Mouse (Mus musculus): ENCODE measurements around the gene Arap2. TPM values are rescaled to one million over a fixed set of nuclear protein-coding genes. Genes with fewer than 3 reads are reported as not detected.

The Arap2 gene
- polyA plus RNA-seq, 1 experiment from 2014 or later: 2.3 TPM

GRCm38 (mm10) chr5:62683751-62684150 is 82.2 kb downstream of the Arap2 start:
- no peaks in the 10 kb centered on the region for H3K27me3 ChIP-seq (ENCODE audit: control insufficient read depth, insufficient read depth, low read length)
- H3K4me3 ChIP-seq (ENCODE audit: low read depth, low read length): no peak overlapping the region
- no peak overlapping the region for H3K4me2 ChIP-seq (ENCODE audit: low read depth, low read length)
- no peaks in the 10 kb centered on the region for H3K4me1 ChIP-seq (ENCODE audit: control insufficient read depth, insufficient read depth, low read length)
- H3K36me3 ChIP-seq (replicated peaks; ENCODE audit: control insufficient read depth, insufficient read depth, low read depth, low read length): no peaks in the 10 kb centered on the region
- WGBS: 83% methylated on average over 3 of the region's 3 CpGs
- H3K9me3 ChIP-seq (replicated peaks; ENCODE audit: control insufficient read depth, low read length): no peaks in the 10 kb centered on the region
- ATAC-seq (replicated peaks; ENCODE audit: insufficient number of reproducible peaks, low FRiP score, low TSS enrichment, low read depth): no peak
- H3K27ac ChIP-seq (replicated peaks; ENCODE audit: low read depth, low read length): no peak overlapping the region
- DNase-seq (ENCODE audit: low spot score): no peak
- H3K9ac ChIP-seq (replicated peaks; ENCODE audit: low read length): no peak overlapping the region

DNA sequence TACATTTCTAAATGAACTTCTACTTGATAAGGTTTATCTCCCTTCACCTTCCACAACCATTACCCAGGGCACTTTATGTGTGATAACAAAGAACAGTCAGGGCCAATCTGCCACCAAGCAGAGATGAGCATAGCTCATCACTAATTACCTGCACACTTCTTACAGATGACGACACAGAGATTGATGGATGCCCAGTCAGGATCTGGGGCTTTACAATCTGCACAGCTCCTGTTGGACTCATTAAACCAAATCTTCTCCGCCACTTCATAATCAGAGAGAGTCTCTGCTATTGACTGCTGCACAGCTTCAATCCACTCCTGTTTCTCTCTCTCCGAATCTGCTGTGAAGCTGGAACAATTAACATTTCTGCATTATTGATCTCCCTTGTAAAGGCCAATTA is 82.8 kb downstream of the Arap2 start:
- Histone ChIP-seq H3K27me3 (ENCODE audit: control insufficient read depth, insufficient read depth, low read length) (no peaks in the 10 kb centered on the region), H3K9me3 (replicated peaks; ENCODE audit: control insufficient read depth, low read length) (no peaks in the 10 kb centered on the region), H3K9ac (replicated peaks; ENCODE audit: low read length) (no peak overlapping the region), H3K4me1 (ENCODE audit: control insufficient read depth, insufficient read depth, low read length) (no peaks in the 10 kb centered on the region), H3K4me2 (ENCODE audit: low read depth, low read length) (no peak overlapping the region), H3K4me3 (ENCODE audit: low read depth, low read length) (no peak overlapping the region), H3K36me3 (replicated peaks; ENCODE audit: control insufficient read depth, insufficient read depth, low read depth, low read length) (no peaks in the 10 kb centered on the region), H3K27ac (replicated peaks; ENCODE audit: low read depth, low read length) (no peak overlapping the region)
- no peak for DNase-seq (ENCODE audit: low spot score)
- WGBS: 74% methylated on average over 3 of the region's 3 CpGs
- no peak for ATAC-seq (replicated peaks; ENCODE audit: insufficient number of reproducible peaks, low FRiP score, low TSS enrichment, low read depth)

DNA sequence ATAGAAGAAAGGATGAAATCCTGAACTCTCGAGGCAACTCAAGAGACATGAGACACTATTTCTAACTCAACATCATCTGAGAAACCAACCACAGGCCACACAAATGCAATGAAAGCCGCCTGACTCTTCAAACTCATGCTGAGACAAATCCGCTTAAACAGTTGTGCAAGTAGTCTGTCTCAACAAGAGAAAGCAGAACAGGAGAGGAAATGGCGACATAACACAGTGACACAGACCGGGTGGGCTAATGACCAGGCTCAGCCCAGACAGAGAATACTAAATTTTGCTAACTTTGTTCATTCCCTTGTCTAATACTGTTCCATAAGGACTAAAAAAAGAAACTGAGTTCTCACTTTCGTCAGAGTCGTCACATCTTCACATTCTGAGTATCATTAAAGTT is 88.6 kb downstream of the Arap2 start:
- Histone ChIP-seq H3K4me2 (ENCODE audit: low read depth, low read length) (no peak overlapping the region), H3K36me3 (replicated peaks; ENCODE audit: control insufficient read depth, insufficient read depth, low read depth, low read length) (no peaks in the 10 kb centered on the region), H3K9me3 (replicated peaks; ENCODE audit: control insufficient read depth, low read length) (no peaks in the 10 kb centered on the region), H3K4me1 (ENCODE audit: control insufficient read depth, insufficient read depth, low read length) (no peaks in the 10 kb centered on the region), H3K27me3 (ENCODE audit: control insufficient read depth, insufficient read depth, low read length) (no peaks in the 10 kb centered on the region), H3K4me3 (ENCODE audit: low read depth, low read length) (no peak overlapping the region), H3K9ac (replicated peaks; ENCODE audit: low read length) (no peak overlapping the region), H3K27ac (replicated peaks; ENCODE audit: low read depth, low read length) (no peak overlapping the region)
- 90% methylated on average over 7 of the region's 7 CpGs for WGBS
- ATAC-seq (replicated peaks; ENCODE audit: insufficient number of reproducible peaks, low FRiP score, low TSS enrichment, low read depth) (no peak), DNase-seq (ENCODE audit: low spot score) (no peak)

- H3K4me3 ChIP-seq (ENCODE audit: low read depth, low read length): no peak overlapping the region
- H3K9me3 ChIP-seq (replicated peaks; ENCODE audit: control insufficient read depth, low read length): no peaks in the 10 kb centered on the region
- no peak overlapping the region for H3K27ac ChIP-seq (replicated peaks; ENCODE audit: low read depth, low read length)
- no peak for ATAC-seq (replicated peaks; ENCODE audit: insufficient number of reproducible peaks, low FRiP score, low TSS enrichment, low read depth)
- no peak for DNase-seq (ENCODE audit: low spot score)
- no peaks in the 10 kb centered on the region for H3K27me3 ChIP-seq (ENCODE audit: control insufficient read depth, insufficient read depth, low read length)
- no peak overlapping the region for H3K4me2 ChIP-seq (ENCODE audit: low read depth, low read length)
- 45% methylated on average over 9 of the region's 9 CpGs for WGBS
- H3K4me1 ChIP-seq (ENCODE audit: control insufficient read depth, insufficient read depth, low read length): no peaks in the 10 kb centered on the region
- no peak overlapping the region for H3K9ac ChIP-seq (replicated peaks; ENCODE audit: low read length)
- H3K36me3 ChIP-seq (replicated peaks; ENCODE audit: control insufficient read depth, insufficient read depth, low read depth, low read length): no peaks in the 10 kb centered on the region
Measured at GRCm38 (mm10) chr5:62672736-62673436, 93.1 kb downstream of the Arap2 start.

DNA sequence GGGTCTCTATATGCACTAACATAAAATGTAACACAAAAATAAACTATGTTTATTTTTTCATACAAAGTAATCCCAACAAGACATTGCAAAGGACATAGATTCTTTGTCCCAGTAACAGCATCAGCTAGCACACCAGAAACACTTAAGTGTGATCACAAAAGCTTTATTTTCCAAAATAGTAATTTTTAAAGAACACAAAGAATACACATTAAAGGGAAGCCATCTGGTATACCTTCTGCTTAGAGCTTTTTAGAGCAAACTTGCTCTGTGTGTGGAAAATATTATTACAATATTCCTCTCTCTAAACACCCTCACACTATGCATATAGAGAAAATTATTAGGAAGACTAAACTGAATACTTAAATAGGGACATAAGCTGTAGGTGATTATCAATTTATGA is 100.6 kb downstream of the Arap2 start:
- no peak overlapping the region for H3K9ac ChIP-seq (replicated peaks; ENCODE audit: low read length)
- no peak overlapping the region for H3K4me3 ChIP-seq (ENCODE audit: low read depth, low read length)
- no peak overlapping the region for H3K27ac ChIP-seq (replicated peaks; ENCODE audit: low read depth, low read length)
- no peaks in the 10 kb centered on the region for H3K9me3 ChIP-seq (replicated peaks; ENCODE audit: control insufficient read depth, low read length)
- no peak for ATAC-seq (replicated peaks; ENCODE audit: insufficient number of reproducible peaks, low FRiP score, low TSS enrichment, low read depth)
- no peaks in the 10 kb centered on the region for H3K4me1 ChIP-seq (ENCODE audit: control insufficient read depth, insufficient read depth, low read length)
- H3K27me3 ChIP-seq (ENCODE audit: control insufficient read depth, insufficient read depth, low read length): no peaks in the 10 kb centered on the region
- no peak for DNase-seq (ENCODE audit: low spot score)
- no peak overlapping the region for H3K4me2 ChIP-seq (ENCODE audit: low read depth, low read length)
- no peaks in the 10 kb centered on the region for H3K36me3 ChIP-seq (replicated peaks; ENCODE audit: control insufficient read depth, insufficient read depth, low read depth, low read length)

DNA sequence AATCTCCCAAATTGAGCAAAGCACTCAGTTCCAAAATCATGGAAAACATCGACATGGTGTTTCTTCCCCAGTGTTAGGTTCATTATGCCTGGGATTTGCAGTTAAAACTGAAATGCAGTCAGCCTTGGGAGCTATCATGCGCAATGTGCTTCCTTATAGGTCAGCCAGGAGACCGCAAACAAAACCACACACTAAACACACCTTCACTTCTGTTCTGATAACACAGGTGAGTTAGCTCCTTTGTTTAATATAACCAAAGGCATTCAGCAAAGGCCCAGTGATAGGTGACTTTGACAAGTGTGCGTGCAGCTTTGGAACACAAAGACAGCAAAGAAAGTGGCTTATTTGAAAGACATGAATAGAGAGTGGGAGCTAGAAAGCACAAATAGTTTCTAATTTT is 101.1 kb downstream of the Arap2 start:
- Histone ChIP-seq H3K27ac (replicated peaks; ENCODE audit: low read depth, low read length) (no peak overlapping the region), H3K4me3 (ENCODE audit: low read depth, low read length) (no peak overlapping the region), H3K36me3 (replicated peaks; ENCODE audit: control insufficient read depth, insufficient read depth, low read depth, low read length) (no peaks in the 10 kb centered on the region), H3K9me3 (replicated peaks; ENCODE audit: control insufficient read depth, low read length) (no peaks in the 10 kb centered on the region), H3K9ac (replicated peaks; ENCODE audit: low read length) (no peak overlapping the region), H3K4me2 (ENCODE audit: low read depth, low read length) (no peak overlapping the region), H3K27me3 (ENCODE audit: control insufficient read depth, insufficient read depth, low read length) (no peaks in the 10 kb centered on the region), H3K4me1 (ENCODE audit: control insufficient read depth, insufficient read depth, low read length) (no peaks in the 10 kb centered on the region)
- 84% methylated on average over 4 of the region's 4 CpGs for WGBS
- DNase-seq (ENCODE audit: low spot score) (no peak), ATAC-seq (replicated peaks; ENCODE audit: insufficient number of reproducible peaks, low FRiP score, low TSS enrichment, low read depth) (no peak)

DNA sequence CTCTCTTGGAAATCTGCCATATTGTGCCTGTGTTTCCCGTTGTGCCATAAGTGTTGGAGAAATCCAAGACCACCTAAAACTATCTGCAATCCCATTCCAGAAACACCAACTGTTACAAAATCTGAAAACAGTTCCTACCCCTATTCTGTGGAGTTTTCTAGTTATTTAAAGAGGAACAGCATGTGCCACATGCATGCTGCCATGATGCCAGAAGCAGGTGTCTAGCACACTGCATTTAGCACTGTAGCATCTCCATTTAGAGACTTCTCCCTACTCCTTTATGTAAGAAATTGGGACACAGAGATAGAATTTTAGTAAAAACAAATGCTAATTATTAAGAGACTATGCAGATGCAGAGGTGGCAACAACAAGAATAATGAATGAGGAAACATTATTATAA is 102.8 kb downstream of the Arap2 start:
- Histone ChIP-seq H3K9ac (replicated peaks; ENCODE audit: low read length) (no peak overlapping the region), H3K27ac (replicated peaks; ENCODE audit: low read depth, low read length) (no peak overlapping the region), H3K4me1 (ENCODE audit: control insufficient read depth, insufficient read depth, low read length) (no peaks in the 10 kb centered on the region), H3K36me3 (replicated peaks; ENCODE audit: control insufficient read depth, insufficient read depth, low read depth, low read length) (no peaks in the 10 kb centered on the region), H3K4me3 (ENCODE audit: low read depth, low read length) (no peak overlapping the region), H3K9me3 (replicated peaks; ENCODE audit: control insufficient read depth, low read length) (no peaks in the 10 kb centered on the region), H3K27me3 (ENCODE audit: control insufficient read depth, insufficient read depth, low read length) (no peaks in the 10 kb centered on the region), H3K4me2 (ENCODE audit: low read depth, low read length) (no peak overlapping the region)
- ATAC-seq (replicated peaks; ENCODE audit: insufficient number of reproducible peaks, low FRiP score, low TSS enrichment, low read depth) (no peak), DNase-seq (ENCODE audit: low spot score) (no peak)
- WGBS: 88% methylated on average over 1 of the region's 1 CpGs

- WGBS: 53% methylated on average over 5 of the region's 5 CpGs
- no peak for ATAC-seq (replicated peaks; ENCODE audit: insufficient number of reproducible peaks, low FRiP score, low TSS enrichment, low read depth)
- Histone ChIP-seq H3K4me1 (ENCODE audit: control insufficient read depth, insufficient read depth, low read length) (no peaks in the 10 kb centered on the region), H3K4me2 (ENCODE audit: low read depth, low read length) (no peak overlapping the region), H3K4me3 (ENCODE audit: low read depth, low read length) (no peak overlapping the region), H3K27ac (replicated peaks; ENCODE audit: low read depth, low read length) (no peak overlapping the region), H3K9ac (replicated peaks; ENCODE audit: low read length) (no peak overlapping the region), H3K27me3 (ENCODE audit: control insufficient read depth, insufficient read depth, low read length) (no peaks in the 10 kb centered on the region), H3K9me3 (replicated peaks; ENCODE audit: control insufficient read depth, low read length) (no peaks in the 10 kb centered on the region), H3K36me3 (replicated peaks; ENCODE audit: control insufficient read depth, insufficient read depth, low read depth, low read length) (no peaks in the 10 kb centered on the region)
- peak; percentile 6 for DNase-seq (ENCODE audit: low spot score)
Measured at GRCm38 (mm10) chr5:62653924-62654323, 112.0 kb downstream of the Arap2 start.
